Mouse (Mus musculus) ovary, postnatal 10 days (tissue): ENCODE data around the gene Rhox3a2.
"Not testable (repeated sequence)": the region's sequence is repeated elsewhere in the genome, so short reads cannot be mapped to it uniquely, and the experiment has no call there.

Experiments
- DNase-seq: peaks from one replicate; pipeline ENCODE4 v3.0.0; 2022; ENCODE audit warnings: low spot score

Gene Rhox3a2

GRCm38 (mm10) chrX:37379728-37380127 lies at the start of gene Rhox3a2:
Gene Rhox3a2, plus strand, starts transcription at chrX:37380028.
- not testable (repeated sequence) for DNase-seq

- DNase-seq, result not testable (repeated sequence)
Observed at GRCm38 (mm10) chrX:37390548-37390947, 10.7 kb downstream of the Rhox3a2 start, which contains the start of gene Rhox4a2. Gene Rhox4a2, plus strand, starts transcription at chrX:37390848.

GRCm38 (mm10) chrX:37411767-37412166 lies 31.9 kb downstream of the Rhox3a2 start, which contains the start of gene Rhox2b:
Gene Rhox2b, plus strand, starts transcription at chrX:37412067.
- DNase-seq, result not testable (repeated sequence)

GRCm38 (mm10) chrX:37432194-37432593 lies 52.4 kb downstream of the Rhox3a2 start, which contains the start of gene Rhox4b:
Gene Rhox4b, plus strand, starts transcription at chrX:37432494.
- not testable (repeated sequence) for DNase-seq
